Mouse (Mus musculus) G1E (cell line): ENCODE measurements around the gene Ccnl2. TPM values are rescaled to one million over a fixed set of nuclear protein-coding genes. Genes with fewer than 3 reads are reported as not detected.

Source experiments
- ATAC-seq: 2 replicates; pipeline ENCODE4 v1.8.0; 2016; ENCODE audit warnings: mild to moderate bottlenecking; ENCODE audit not compliant: insufficient number of reproducible peaks, poor library complexity, low FRiP score, severe bottlenecking; ENCODE audit errors: extremely low read depth
- DNase-seq: peaks from one replicate; pipeline ENCODE4 v3.0.0; 2012; ENCODE audit warnings: low spot score
- H3K27me3 ChIP-seq: 2 replicates; pipeline ENCODE4 v1.6.1; 2012; ENCODE audit warnings: mild to moderate bottlenecking, low read length, inconsistent platforms; ENCODE audit not compliant: insufficient read depth
- H3K36me3 ChIP-seq: replicated peaks from 2 replicates; pipeline ENCODE3; 2012; ENCODE audit warnings: mild to moderate bottlenecking, inconsistent platforms
- H3K4me1 ChIP-seq: 2 replicates; pipeline ENCODE4 v1.6.1; 2012; ENCODE audit warnings: low read depth, low read length, inconsistent platforms, mixed read lengths; ENCODE audit not compliant: insufficient read depth
- H3K4me3 ChIP-seq: 2 replicates; pipeline ENCODE4 v1.5.1; 2012; ENCODE audit warnings: low read depth, mild to moderate bottlenecking, inconsistent platforms, low read length, moderate library complexity, mixed read lengths
- H3K9me3 ChIP-seq: replicated peaks from 2 replicates; pipeline ENCODE4 v1.6.1; 2012; ENCODE audit warnings: inconsistent platforms
- CTCF ChIP-seq: IDR thresholded peaks from 2 replicates; pipeline ENCODE4 v1.5.1; 2012; ENCODE audit warnings: low read depth, low read length, inconsistent platforms, mixed read lengths
- GATA1 ChIP-seq: IDR thresholded peaks from 2 replicates; pipeline ENCODE4 v1.6.1; 2012; ENCODE audit warnings: borderline replicate concordance, low read length, inconsistent platforms, mixed read lengths
- GATA2 ChIP-seq: IDR thresholded peaks from 2 replicates; pipeline ENCODE4 v1.6.1; 2012; ENCODE audit warnings: low read depth, low read length, inconsistent platforms, borderline replicate concordance
- POLR2AphosphoS5 ChIP-seq: IDR thresholded peaks from 2 replicates; pipeline ENCODE4 v1.6.1; 2012; ENCODE audit warnings: low read depth, low read length, inconsistent platforms; ENCODE audit not compliant: insufficient replicate concordance
- TAL1 ChIP-seq: conservative IDR thresholded peaks from 2 replicates; pipeline ENCODE4 v1.6.1; 2012; ENCODE audit warnings: low read depth, low read length, inconsistent platforms, mixed read lengths
- polyA plus RNA-seq: library from polyadenylated mRNA; stranded (reverse); fragments of >175 nt; gene quantifications from 2 replicates; pipeline ENCODE4 v1.2.3, GENCODE M21; 2012
- total RNA-seq, 2 experiments: library from RNA; stranded (forward) in 1 of 2; stranded (reverse) in 1 of 2; fragments of 200-1000 nt in 1 of 2; fragments of >200 nt in 1 of 2; fragmentation: Nextera tagmentation in 1 of 2; gene quantifications; 2 replicates each; pipeline ENCODE4 v1.2.3; 2014 to 2017

Ccnl2 gene
- total and polyA plus RNA-seq, 3 experiments: 41.8 to 171 (median 125) TPM

- no peak for DNase-seq
- Histone ChIP-seq H3K27me3 (no peaks in the 10 kb centered on the region), H3K4me1 (peaks cover 43% of the 10 kb centered on the region), H3K4me3 (no peak overlapping the region), H3K36me3 (peaks cover 78% of the 10 kb centered on the region), H3K9me3 (no peaks in the 10 kb centered on the region)
- ATAC-seq: no peak
- TF ChIP-seq GATA1 (no peak), POLR2AphosphoS5 (no peak), TAL1 (no peak), GATA2 (no peak), CTCF (no peak)
Measured at GRCm38 (mm10) chr4:155829866-155830265, 17.6 kb downstream of the Ccnl2 start.

- TF ChIP-seq POLR2AphosphoS5 (no peak), GATA2 (no peak), TAL1 (no peak), CTCF (no peak), GATA1 (no peak)
- H3K4me1 ChIP-seq: peaks cover 42% of the 10 kb centered on the region
- H3K36me3 ChIP-seq: peaks cover 77% of the 10 kb centered on the region
- H3K9me3 ChIP-seq: no peaks in the 10 kb centered on the region
- ATAC-seq (no peak), DNase-seq (no peak)
- H3K27me3 ChIP-seq: no peaks in the 10 kb centered on the region
- H3K4me3 ChIP-seq: no peak overlapping the region; the same call in 1 of the 2 replicates
Measured at GRCm38 (mm10) chr4:155830596-155830995, 18.3 kb downstream of the Ccnl2 start.

DNA sequence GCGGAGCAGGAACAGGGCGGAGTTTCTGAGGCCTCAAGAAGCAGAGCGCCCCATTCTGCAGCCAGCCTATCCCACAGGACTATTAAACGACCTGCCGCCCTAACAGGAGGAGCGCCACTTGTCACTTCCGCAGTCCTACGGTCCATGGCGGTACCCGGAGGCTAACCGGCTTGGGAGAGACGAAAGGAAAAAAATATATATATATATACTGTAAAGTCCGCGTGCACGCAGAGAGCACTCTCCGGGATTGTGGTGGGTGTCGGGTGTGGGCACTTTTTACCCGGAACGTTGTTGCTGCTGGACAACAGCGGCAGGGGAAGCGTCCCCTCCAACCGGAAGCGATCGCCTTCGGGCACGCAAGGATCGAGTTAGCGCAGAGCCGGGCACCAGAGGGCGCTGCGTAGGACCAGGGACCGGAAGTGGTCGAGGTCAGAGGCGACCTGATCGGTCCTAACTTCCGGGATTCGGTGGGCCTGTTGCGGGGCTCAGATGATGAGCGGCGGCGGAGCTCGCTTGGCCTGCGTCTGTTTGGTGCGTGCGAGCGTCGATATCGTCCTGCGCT is 19.0 kb downstream of the Ccnl2 start, which contains the start of gene Aurkaip1:
Gene Aurkaip1 (plus strand): TSS at position 68 of the 562 bp plus-strand sequence.
- peak; percentile 56 for TF ChIP-seq CTCF
- no peak for TF ChIP-seq POLR2AphosphoS5
- no peak for TF ChIP-seq GATA2
- no peak for TF ChIP-seq GATA1
- no peak for TF ChIP-seq TAL1
- Histone ChIP-seq H3K27me3 (no peaks in the 10 kb centered on the region), H3K4me3 (peak within 1 kb of the TSS; percentile 93), H3K36me3 (peaks cover 71% of the 10 kb centered on the region), H3K9me3 (no peaks in the 10 kb centered on the region), H3K4me1 (peaks cover 42% of the 10 kb centered on the region)
- peak; percentile 87 for DNase-seq
- ATAC-seq: peak; percentile 91

GRCm38 (mm10) chr4:155831831-155832230 is 19.5 kb downstream of the Ccnl2 start:
- peaks cover 42% of the 10 kb centered on the region for H3K4me1 ChIP-seq
- no peaks in the 10 kb centered on the region for H3K27me3 ChIP-seq
- H3K36me3 ChIP-seq: peaks cover 66% of the 10 kb centered on the region
- TF ChIP-seq CTCF (no peak), GATA1 (no peak), GATA2 (no peak), POLR2AphosphoS5 (no peak), TAL1 (no peak)
- H3K9me3 ChIP-seq: no peaks in the 10 kb centered on the region
- DNase-seq: no peak
- ATAC-seq: no peak
- H3K4me3 ChIP-seq: peak overlapping the region; percentile 93

GRCm38 (mm10) chr4:155832321-155832720 is 20.0 kb downstream of the Ccnl2 start:
- no peaks in the 10 kb centered on the region for H3K9me3 ChIP-seq
- H3K36me3 ChIP-seq: peaks cover 61% of the 10 kb centered on the region
- no peaks in the 10 kb centered on the region for H3K27me3 ChIP-seq
- ATAC-seq (no peak), DNase-seq (no peak)
- H3K4me3 ChIP-seq: peak overlapping the region; percentile 93
- TF ChIP-seq GATA1: no peak
- TF ChIP-seq GATA2: no peak
- TF ChIP-seq CTCF: no peak
- no peak for TF ChIP-seq TAL1
- TF ChIP-seq POLR2AphosphoS5: no peak
- peaks cover 40% of the 10 kb centered on the region for H3K4me1 ChIP-seq

DNA sequence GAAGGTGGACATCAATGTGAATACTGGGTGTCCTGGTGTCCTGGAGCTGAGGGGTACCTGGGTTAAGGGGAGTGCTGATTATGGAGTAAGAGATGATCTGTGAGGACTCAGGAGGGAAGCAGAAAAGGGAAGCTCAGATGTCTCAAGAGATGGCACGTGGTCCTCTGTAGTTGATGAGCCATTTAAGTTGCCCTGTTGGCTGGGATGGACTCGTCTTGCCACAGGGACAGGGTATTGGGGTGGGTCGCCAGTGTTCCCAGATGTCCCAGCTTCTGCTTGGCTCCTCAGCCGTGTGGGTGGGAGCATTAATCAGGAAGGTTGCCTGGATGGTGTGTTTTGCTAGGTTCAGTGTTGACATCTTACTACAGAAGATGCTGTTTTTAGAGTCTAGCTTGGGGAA is 20.9 kb downstream of the Ccnl2 start:
- Histone ChIP-seq H3K4me1 (peaks cover 36% of the 10 kb centered on the region), H3K9me3 (no peaks in the 10 kb centered on the region), H3K27me3 (no peaks in the 10 kb centered on the region), H3K36me3 (peaks cover 52% of the 10 kb centered on the region), H3K4me3 (no peak overlapping the region; the same call in 1 of the 2 replicates)
- ATAC-seq (no peak), DNase-seq (no peak)
- TF ChIP-seq GATA2 (no peak), POLR2AphosphoS5 (no peak), TAL1 (no peak), CTCF (no peak), GATA1 (no peak)

DNA sequence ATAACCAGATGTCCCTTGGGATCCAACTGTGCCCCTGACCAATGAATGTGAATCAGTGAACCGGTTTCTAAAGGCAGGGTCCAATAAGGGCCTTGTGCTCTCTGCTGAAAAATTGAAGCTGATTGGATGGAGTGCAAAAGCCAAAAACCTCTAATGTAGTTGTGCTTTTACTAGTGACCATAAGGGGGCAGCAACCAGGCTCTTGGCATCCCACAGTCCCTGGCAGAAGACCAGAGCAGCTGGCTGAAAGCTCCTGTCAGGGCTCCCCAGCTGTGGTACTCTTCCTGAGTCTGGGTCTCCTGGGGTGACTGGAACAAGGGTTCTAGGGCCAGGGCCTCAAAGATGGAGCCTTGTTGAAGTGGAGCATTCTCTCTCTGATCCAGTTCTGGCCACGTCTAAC is 21.5 kb downstream of the Ccnl2 start:
- Histone ChIP-seq H3K4me1 (peaks cover 36% of the 10 kb centered on the region), H3K4me3 (no peak overlapping the region), H3K9me3 (no peaks in the 10 kb centered on the region), H3K27me3 (no peaks in the 10 kb centered on the region), H3K36me3 (peaks cover 48% of the 10 kb centered on the region)
- TF ChIP-seq CTCF (peak; percentile 40; the same call in 1 of the 2 replicates), GATA1 (no peak), GATA2 (no peak), POLR2AphosphoS5 (no peak), TAL1 (no peak)
- peak; percentile 48 for ATAC-seq
- peak; percentile 63 for DNase-seq
